ENCODE assay signal across 24 mouse cellular contexts in the genomic region with DNA sequence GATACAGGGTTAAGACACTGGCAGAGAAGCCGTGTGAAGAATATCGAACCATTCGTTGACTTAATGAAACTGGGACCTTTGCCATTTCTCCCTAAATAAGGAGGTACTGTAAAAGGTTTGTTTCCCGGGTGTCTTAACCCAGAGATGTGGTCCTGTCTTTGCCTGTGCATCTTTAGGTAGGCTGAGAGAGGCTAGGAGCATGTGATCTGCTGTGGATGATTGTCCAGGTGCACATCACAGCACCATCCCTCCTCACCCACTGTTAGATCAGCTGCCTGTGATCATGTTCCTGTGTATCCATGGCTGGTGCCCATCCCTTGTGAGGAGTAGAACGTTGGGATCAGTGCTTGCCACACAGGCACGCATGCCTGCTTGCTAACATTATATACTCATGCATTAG.
"Had no signal": no experiment of that assay in that cellular context is flagged by ENCODE, and none has a peak within 500 bp of the region (broad histone marks: within the 10 kb centered on the region; RNA-seq: fewer than 3 reads in every experiment).

No protein-coding gene starts in this region.

- H3K4me1 ChIP-seq: heart, embryonic 10.5 days; heart, embryonic 12.5 days; liver, embryonic 13.5 days; liver, embryonic 15.5 days had no signal

- H3K4me3 ChIP-seq: gastrocnemius, adult 2 months; heart, embryonic 10.5 days; heart, embryonic 12.5 days; hindbrain, embryonic 10.5 days; hindbrain, embryonic 12.5 days; layer of hippocampus, adult 2 months; left cerebral cortex, adult 2 months; limb, embryonic 10.5 days; limb, embryonic 12.5 days; liver, embryonic 13.5 days; liver, embryonic 15.5 days had no signal

- DNase-seq: gastrocnemius, adult 2 months; gastrocnemius, postnatal 10 days; gastrocnemius, postnatal 25 days; heart, adult 18-20 months; heart, postnatal 10 days; heart, postnatal 4 days; kidney, adult 11 months; kidney, adult 2 months; kidney, postnatal 10 days; kidney, postnatal 25 days; kidney, postnatal 4 days; liver; liver, embryonic 13.5 days had no signal

- H3K36me3 ChIP-seq: heart, embryonic 10.5 days; heart, embryonic 12.5 days; hindbrain, embryonic 10.5 days; hindbrain, embryonic 12.5 days; limb, embryonic 10.5 days; limb, embryonic 12.5 days; liver, embryonic 13.5 days; liver, embryonic 15.5 days had no signal

- H3K27ac ChIP-seq: gastrocnemius, adult 2 months; heart, embryonic 10.5 days; hindbrain, embryonic 10.5 days; hindbrain, embryonic 12.5 days; hindbrain, embryonic 14.5 days; layer of hippocampus, adult 2 months; left cerebral cortex, adult 2 months; limb, embryonic 10.5 days; limb, embryonic 12.5 days; liver, embryonic 13.5 days; liver, embryonic 15.5 days had no signal

- H3K9me3 ChIP-seq: heart, embryonic 10.5 days; heart, embryonic 12.5 days; hindbrain, embryonic 10.5 days; hindbrain, embryonic 12.5 days; limb, embryonic 10.5 days; limb, embryonic 12.5 days; liver, embryonic 13.5 days; liver, embryonic 15.5 days had no signal

- H3K9ac ChIP-seq: heart, embryonic 12.5 days; hindbrain, embryonic 12.5 days; hindbrain, embryonic 14.5 days; limb, embryonic 12.5 days; liver, embryonic 13.5 days; liver, embryonic 15.5 days had no signal

- H3K4me2 ChIP-seq: heart, embryonic 12.5 days; hindbrain, embryonic 12.5 days; hindbrain, embryonic 14.5 days; limb, embryonic 12.5 days; liver, embryonic 11.5 days; liver, embryonic 13.5 days; liver, embryonic 15.5 days had no signal
